Mouse (Mus musculus): ENCODE results near the gene Mterf4. TPM values are rescaled to one million over a fixed set of nuclear protein-coding genes. Genes with fewer than 3 reads are reported as not detected.

Mterf4 gene
- polyA plus RNA-seq (2014; fragmentation: Illumina TruSeq; extraction: RNeasy Lipid Tissue Mini Kit (QIAGEN cat#74804); ENCODE audit: low read depth, low replicate concordance) = 22.5 TPM

GRCm38 (mm10) chr1:93305581-93306337 lies at the start of gene Mterf4:
Gene Mterf4 (minus strand): TSS chr1:93305915.

DNA sequence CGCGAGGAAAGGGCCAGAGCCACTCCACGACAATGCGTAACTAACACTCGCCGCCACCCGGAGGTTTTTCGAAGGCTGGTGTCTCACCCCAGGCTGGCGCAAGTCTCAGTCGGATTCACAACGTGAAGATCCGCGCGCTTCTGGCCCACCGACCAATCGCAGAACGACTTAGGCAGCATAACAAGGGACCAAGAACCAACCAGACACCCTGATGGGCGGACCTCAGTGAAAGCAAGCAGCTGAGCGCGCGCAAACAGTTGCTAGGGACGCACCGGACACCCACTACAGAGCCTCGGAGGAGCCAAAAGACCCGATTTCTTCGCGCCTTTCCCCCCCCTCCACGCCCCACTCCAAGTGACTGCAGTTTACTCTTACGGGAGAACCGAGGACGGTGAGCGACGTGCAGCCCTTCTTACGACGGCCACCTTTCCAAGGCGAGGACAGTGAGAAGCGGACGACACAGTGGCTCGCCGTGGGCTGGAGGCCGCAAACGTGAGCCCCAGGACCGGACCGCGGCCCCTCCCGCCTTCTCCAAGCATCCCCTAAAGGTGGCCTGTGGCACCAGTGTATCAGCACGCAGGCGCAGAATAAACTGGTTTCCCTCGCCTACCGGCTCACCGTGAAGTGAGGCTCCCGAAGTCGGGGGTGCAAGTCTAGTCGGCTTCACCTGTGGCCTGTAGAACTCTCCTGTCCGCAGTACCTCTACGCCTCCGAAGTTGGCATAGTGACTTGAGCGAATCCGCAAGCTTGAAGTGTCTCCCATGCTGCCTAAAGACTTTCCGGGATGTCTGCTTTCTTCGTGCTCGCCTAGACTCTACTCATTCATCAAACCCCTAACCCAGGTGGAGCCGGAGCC lies 37.2 kb upstream of the Mterf4 start, which contains the start of the genes Ppp1r7 and Pask:
Gene Ppp1r7, plus strand, starts transcription at position 207 of the 856 bp plus-strand sequence.
Gene Pask, minus strand, starts transcription at position 835 of the 856 bp plus-strand sequence.

Other genes with a start within 250 kb of the Mterf4 start
- 0.63 TPM for gene Kif1a, start 204.0 kb downstream of the Mterf4 start, polyA plus RNA-seq (2014; fragmentation: Illumina TruSeq; extraction: RNeasy Lipid Tissue Mini Kit (QIAGEN cat#74804); ENCODE audit: low read depth, low replicate concordance)
- gene Agxt, start 170.7 kb downstream of the Mterf4 start, polyA plus RNA-seq (2014; fragmentation: Illumina TruSeq; extraction: RNeasy Lipid Tissue Mini Kit (QIAGEN cat#74804); ENCODE audit: low read depth, low replicate concordance) = not detected
- not detected for gene 2310007B03Rik, start 145.0 kb downstream of the Mterf4 start, polyA plus RNA-seq (2014; fragmentation: Illumina TruSeq; extraction: RNeasy Lipid Tissue Mini Kit (QIAGEN cat#74804); ENCODE audit: low read depth, low replicate concordance)
- gene Crocc2, start 137.2 kb downstream of the Mterf4 start, polyA plus RNA-seq (2014; fragmentation: Illumina TruSeq; extraction: RNeasy Lipid Tissue Mini Kit (QIAGEN cat#74804); ENCODE audit: low read depth, low replicate concordance) = not detected
- 5.6 TPM for gene Sned1, start 70.1 kb downstream of the Mterf4 start, polyA plus RNA-seq (2014; fragmentation: Illumina TruSeq; extraction: RNeasy Lipid Tissue Mini Kit (QIAGEN cat#74804); ENCODE audit: low read depth, low replicate concordance)
- 162 TPM for gene Ppp1r7, start 36.9 kb upstream of the Mterf4 start, polyA plus RNA-seq (2014; fragmentation: Illumina TruSeq; extraction: RNeasy Lipid Tissue Mini Kit (QIAGEN cat#74804); ENCODE audit: low read depth, low replicate concordance)
- gene Pask, start 37.6 kb upstream of the Mterf4 start, polyA plus RNA-seq (2014; fragmentation: Illumina TruSeq; extraction: RNeasy Lipid Tissue Mini Kit (QIAGEN cat#74804); ENCODE audit: low read depth, low replicate concordance) = 37.0 TPM
- 0.42 TPM for gene Ano7, start 68.0 kb upstream of the Mterf4 start, polyA plus RNA-seq (2014; fragmentation: Illumina TruSeq; extraction: RNeasy Lipid Tissue Mini Kit (QIAGEN cat#74804); ENCODE audit: low read depth, low replicate concordance)
- 196 TPM for gene Hdlbp, start 172.9 kb upstream of the Mterf4 start, polyA plus RNA-seq (2014; fragmentation: Illumina TruSeq; extraction: RNeasy Lipid Tissue Mini Kit (QIAGEN cat#74804); ENCODE audit: low read depth, low replicate concordance)
- 3.2 TPM for gene Farp2, start 206.2 kb upstream of the Mterf4 start, polyA plus RNA-seq (2014; fragmentation: Illumina TruSeq; extraction: RNeasy Lipid Tissue Mini Kit (QIAGEN cat#74804); ENCODE audit: low read depth, low replicate concordance)